Mouse (Mus musculus) ES-Bruce4 (cell line): ENCODE data around the gene Rtp2.

Source experiments
- CTCF ChIP-seq: IDR thresholded peaks from one replicate; pipeline ENCODE4 v1.8.1; 2011; ENCODE audit warnings: low read depth, low read length
- EP300 ChIP-seq: IDR thresholded peaks from 2 replicates; pipeline ENCODE4 v1.6.1; 2011; ENCODE audit warnings: low read depth, low read length; ENCODE audit not compliant: insufficient read depth
- POLR2A ChIP-seq: IDR thresholded peaks from one replicate; pipeline ENCODE4 v1.8.1; 2011; ENCODE audit warnings: low read length; ENCODE audit not compliant: insufficient read depth

DNA sequence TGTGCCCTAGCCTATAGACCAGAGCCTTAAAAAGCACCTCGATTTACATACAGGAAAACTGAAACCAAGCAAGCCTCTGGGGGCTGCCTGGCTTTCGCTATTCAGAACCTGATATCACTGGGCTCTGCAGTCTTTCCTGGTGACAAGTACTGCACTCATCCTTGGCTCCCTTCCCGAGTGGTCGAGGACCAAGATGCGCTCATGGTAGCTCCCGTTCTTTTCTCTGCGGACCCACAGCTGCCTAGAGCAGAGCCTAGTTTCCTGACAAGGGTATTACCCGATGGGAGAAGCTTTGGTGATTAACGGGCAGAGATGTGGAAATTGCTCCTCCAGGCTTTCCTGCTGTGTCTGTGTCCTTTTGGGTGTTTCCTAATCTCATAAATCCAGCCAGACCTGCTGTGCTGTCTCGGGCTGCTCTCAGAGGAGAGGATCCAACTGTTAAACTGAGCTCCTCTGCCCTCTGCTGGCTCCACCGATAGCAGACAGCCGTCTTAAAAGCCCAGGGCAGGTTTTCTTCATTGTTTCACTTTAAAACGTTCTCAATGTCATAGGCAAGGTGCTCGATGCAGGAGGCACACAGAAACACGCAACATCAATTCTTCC, 34.1 kb downstream of the Rtp2 start:
- TF ChIP-seq POLR2A (no peak), CTCF (peak; percentile 49), EP300 (no peak)
